Mouse (Mus musculus) spleen, postnatal 14 days (tissue): ENCODE results near the gene Taf5.
A peak's percentile ranks its signal among the peaks of the same experiment; 100 is the strongest.

Experiments
- DNase-seq, 2 experiments: peaks; one replicate each; pipeline ENCODE4 v3.0.0; 2021 to 2022; ENCODE audit warnings: low spot score in 2 of 2

Taf5 gene

GRCm38 (mm10) chr19:47065860-47066259 lies 1.7 kb upstream of the Taf5 start:
- no peak for DNase-seq

DNA sequence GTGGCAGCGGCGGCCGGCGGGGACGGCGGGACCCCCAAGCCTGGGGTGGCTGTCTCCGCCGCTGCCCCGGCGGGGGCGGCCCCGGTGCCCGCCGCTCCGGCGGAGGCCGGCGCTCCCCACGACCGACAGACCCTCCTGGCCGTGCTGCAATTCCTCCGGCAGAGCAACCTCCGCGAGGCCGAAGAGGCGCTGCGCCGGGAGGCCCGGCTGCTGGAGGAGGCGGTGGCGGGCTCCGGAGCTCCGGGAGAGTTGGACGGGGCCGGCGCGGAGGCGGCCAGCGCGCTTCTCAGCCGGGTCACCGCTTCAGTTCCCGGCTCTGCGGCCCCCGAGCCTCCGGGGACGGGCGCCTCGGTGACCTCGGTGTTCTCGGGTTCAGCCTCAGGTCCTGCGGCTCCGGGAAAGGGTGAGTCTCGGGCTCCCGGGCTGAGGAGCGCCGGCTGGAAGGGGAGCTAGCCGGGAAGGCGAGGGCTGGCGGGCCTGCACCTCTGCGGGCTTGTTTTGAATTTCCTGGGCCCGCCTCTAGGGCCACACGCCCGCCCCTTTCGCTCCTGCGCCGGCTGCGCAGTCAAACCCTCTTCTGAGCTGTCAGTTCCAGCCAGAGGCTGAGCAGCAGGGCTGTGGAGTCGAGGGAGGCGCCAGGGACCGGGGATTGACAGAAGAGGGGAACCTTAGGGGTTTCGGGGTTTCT lies 522 bp downstream of the Taf5 start:
- DNase-seq = peak; percentile 77 to 83

DNA sequence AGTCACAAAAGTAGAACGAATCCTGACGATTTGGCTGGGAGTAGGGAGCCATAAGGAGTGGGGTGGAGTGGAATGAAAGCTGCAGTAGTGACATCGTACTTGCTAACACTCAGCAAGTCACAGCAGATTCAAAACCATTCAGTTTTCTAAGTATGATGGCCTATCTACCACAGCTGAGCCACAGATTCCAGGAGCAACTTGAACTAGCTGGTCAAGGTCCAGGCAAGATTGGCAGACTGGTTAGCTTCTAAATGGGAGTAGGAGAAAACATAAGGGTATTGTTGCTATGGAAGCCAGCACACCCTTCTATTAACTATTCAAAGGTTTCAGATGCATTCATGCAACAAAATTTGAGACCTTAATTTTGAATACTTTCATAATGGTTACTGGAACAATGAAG lies 20.7 kb downstream of the Taf5 start:
- no peak for DNase-seq

- DNase-seq = peak in 1 of 2 experiments; percentile 13
These were observed 22.4 kb downstream of the Taf5 start for GRCm38 (mm10) chr19:47089718-47090525.

DNA sequence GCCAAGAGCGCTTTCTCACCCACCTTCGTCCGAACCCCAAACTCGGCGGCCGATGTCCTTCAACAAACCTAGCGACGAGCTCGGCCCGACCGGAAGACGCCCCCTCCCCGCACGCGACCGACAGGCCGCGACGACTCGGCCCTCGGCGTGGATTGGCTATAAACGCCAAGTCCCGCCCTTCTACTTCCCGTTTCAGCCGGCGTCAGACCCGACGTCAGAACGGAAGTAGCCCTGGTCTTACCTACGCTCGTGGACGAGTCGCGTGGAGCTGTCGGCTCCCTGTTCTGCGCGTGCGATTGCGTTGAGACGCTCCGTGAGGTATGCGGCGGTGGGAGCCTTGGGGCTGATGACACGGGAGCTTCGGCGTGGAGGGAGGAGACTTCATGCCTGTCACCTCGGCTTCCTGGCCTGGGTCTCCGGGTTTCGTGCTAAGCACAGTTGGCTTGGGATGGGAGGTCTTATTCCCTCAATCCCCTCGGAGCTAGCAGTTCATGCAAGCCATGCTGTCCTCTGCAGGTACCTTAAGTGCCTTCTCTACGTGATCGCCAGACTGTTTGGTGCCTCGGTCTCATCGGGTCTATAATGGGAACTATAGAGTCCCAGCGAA lies 23.1 kb downstream of the Taf5 start, which contains the start of the genes Usmg5 and Pdcd11:
Gene Usmg5 (minus strand): TSS at position 98 of the 607 bp plus-strand sequence.
Gene Pdcd11 (plus strand): TSS at position 219 of the 607 bp plus-strand sequence.
- DNase-seq = peak; percentile 84 to 91

DNA sequence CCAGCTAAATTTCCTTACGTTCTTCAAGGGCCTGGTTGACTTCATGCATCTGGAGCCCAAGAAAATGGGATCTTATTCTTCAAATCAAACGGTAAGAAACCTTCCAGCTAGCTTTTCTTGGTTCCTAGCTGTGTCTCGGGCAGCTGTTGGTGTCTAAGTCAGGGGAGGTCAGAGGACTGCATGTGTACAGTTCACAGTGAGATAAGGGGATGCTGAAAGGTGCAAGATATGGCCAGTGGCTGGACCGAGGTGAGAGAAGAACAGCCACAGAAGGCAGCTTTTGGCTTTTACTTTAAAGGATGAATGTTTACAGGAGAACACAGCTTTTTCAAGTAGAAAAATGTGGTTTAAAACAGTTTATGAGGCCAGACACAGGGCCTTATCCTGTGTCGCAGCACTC lies 33.5 kb downstream of the Taf5 start:
- DNase-seq = no peak

DNA sequence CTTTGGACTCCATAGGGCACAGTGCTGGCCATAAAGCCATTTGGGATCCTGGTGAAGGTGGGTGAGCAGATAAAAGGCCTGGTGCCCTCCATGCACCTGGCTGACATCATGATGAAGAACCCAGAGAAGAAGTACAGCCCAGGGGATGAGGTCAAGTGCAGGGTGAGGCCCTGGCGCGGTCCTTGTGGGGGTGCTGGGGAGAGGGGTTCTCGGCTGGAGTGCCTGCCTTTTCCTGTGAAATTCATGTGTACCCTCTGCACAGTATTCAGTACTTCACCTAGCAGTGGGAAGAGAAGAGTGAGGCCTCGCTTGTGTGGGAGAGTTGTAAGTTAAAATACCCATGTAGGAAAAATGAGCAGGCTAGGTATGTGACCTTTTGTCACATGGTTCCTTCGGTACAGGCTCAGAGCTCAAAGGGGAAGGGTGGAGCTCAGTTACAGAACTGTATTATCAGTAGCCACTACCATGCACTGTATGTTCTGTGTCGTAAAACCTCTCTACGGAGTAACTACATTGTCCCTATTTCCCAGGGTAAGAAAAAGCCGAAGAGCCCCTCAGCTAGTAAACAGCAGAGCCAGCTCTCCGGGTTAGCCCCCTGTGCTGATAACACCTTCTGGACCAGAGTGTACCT lies 37.2 kb downstream of the Taf5 start:
- no peak for DNase-seq

- no peak for DNase-seq
These were observed 51.1 kb downstream of the Taf5 start for GRCm38 (mm10) chr19:47118634-47119033.

DNA sequence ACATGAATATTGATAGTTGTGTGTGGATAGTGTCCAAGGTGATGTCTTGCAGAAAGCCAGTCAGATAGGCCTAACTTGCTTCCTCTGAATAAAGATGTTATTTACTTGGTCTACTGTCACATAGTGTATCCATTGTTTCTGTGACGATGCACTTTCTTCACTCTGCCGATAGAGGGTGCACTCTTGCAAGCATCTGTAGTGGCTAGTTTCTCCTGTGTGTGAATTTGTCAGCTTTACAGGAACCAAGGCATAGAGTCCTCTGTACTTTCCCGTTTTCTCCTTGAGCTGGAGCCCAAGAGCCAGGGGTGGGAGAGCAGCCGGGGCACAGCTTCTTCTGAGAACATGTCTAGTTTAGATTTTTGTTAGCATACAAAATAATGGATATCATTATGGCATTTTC lies 53.5 kb downstream of the Taf5 start:
- DNase-seq = no peak

GRCm38 (mm10) chr19:47122802-47123201 lies 55.3 kb downstream of the Taf5 start:
- peak in 1 of 2 experiments; percentile 50 for DNase-seq

DNA sequence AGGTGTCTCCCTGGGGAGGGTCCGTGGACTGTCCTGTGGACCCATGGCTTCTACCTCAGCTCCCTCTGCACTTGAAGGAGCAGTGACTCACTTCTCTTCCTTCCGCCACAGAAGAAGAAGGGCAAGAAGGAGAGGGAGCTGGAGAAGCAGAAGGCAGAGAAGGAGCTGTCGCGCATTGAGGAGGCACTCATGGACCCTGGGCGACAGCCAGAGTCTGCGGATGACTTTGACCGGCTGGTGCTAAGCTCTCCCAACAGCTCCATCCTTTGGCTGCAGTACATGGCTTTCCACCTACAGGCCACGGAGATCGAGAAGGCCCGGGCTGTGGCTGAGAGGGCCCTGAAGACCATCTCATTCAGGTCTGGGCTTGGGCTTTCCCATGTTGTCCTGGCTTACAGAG lies 60.6 kb downstream of the Taf5 start:
- no peak for DNase-seq

GRCm38 (mm10) chr19:47128835-47129234 lies 61.3 kb downstream of the Taf5 start:
- no peak for DNase-seq

DNA sequence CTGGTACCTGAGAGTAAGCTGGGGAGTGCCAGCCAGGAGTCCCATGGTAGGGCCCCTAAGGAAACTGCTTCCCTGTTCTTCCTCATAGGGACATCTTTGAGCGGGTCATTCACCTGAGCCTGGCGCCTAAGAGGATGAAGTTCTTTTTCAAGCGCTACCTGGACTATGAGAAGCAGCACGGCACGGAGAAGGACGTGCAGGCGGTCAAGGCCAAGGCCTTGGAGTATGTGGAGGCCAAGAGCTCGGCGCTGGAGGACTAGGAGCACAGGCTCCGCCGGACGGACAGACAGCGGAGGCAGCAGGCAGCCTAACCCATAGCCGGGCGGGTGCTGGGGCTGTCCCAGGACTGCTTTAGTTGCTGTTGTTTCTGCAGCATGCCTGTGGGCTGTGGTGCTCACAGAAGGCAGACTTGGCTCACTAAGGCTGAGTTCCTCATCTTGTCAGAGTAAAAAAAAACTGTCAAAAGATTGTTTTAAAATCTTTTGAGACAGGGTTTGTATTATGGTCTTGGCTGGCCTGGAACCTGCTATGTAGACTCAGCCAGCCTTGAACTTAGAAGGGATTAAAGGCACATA lies 63.1 kb downstream of the Taf5 start:
- no peak for DNase-seq
